Mouse (Mus musculus): ENCODE measurements around the gene Esp4. TPM values are rescaled to one million over a fixed set of nuclear protein-coding genes. Genes with fewer than 3 reads are reported as not detected.
"Not testable (repeated sequence)": the region's sequence is repeated elsewhere in the genome, so short reads cannot be mapped to it uniquely, and the experiment has no call there.

Esp4 gene
- polyA plus RNA-seq (2016; fragmentation: Nextera tagmentation; extraction: Ambion mirVana): not detected in 2 replicates

- Histone ChIP-seq H3K27me3 (ENCODE audit: insufficient read depth, poor library complexity, severe bottlenecking) (no peaks in the 10 kb centered on the region), H3K4me1 (replicated peaks) (no peaks in the 10 kb centered on the region), H3K4me3 (no peak within 1 kb of the TSS), H3K27ac (no peak within 1 kb of the TSS), H3K36me3 (no peaks in the 10 kb centered on the region), H3K9me3 (no peaks in the 10 kb centered on the region)
- DNase-seq (ENCODE audit: low spot score): no peak
These were observed at the start of gene Esp4 for GRCm38 (mm10) chr17:40598294-40598693. Gene Esp4 (plus strand): TSS chr17:40598594.

GRCm38 (mm10) chr17:40553470-40553869 is 44.9 kb upstream of the Esp4 start:
- 60% methylated on average over 1 of the region's 1 CpGs for WGBS

GRCm38 (mm10) chr17:40561207-40561606 is 37.2 kb upstream of the Esp4 start, which contains the start of gene Esp6:
Gene Esp6 (plus strand): TSS chr17:40561507.
- 89% methylated on average over 5 of the region's 5 CpGs for WGBS

More at GRCm38 (mm10) chr17:40553470-40553869, 44.9 kb upstream of the Esp4 start:
- DNase-seq (ENCODE audit: low spot score): no peak
- Histone ChIP-seq H3K4me3 (no peak overlapping the region), H3K27ac (no peak overlapping the region), H3K27me3 (ENCODE audit: insufficient read depth, poor library complexity, severe bottlenecking) (no peaks in the 10 kb centered on the region), H3K4me1 (replicated peaks) (no peaks in the 10 kb centered on the region), H3K9me3 (no peaks in the 10 kb centered on the region), H3K36me3 (no peaks in the 10 kb centered on the region)

GRCm38 (mm10) chr17:40583906-40584305 is 14.5 kb upstream of the Esp4 start:
- not testable (repeated sequence) for DNase-seq (ENCODE audit: low spot score); H3K27ac ChIP-seq; H3K9me3 ChIP-seq; H3K4me3 ChIP-seq; H3K4me1 ChIP-seq (replicated peaks); H3K27me3 ChIP-seq (ENCODE audit: insufficient read depth, poor library complexity, severe bottlenecking); H3K36me3 ChIP-seq
- WGBS: 39% methylated on average over 6 of the region's 6 CpGs

More at GRCm38 (mm10) chr17:40561207-40561606, 37.2 kb upstream of the Esp4 start, which contains the start of gene Esp6:
- Histone ChIP-seq H3K9me3 (no peaks in the 10 kb centered on the region), H3K4me1 (replicated peaks) (no peaks in the 10 kb centered on the region), H3K36me3 (no peaks in the 10 kb centered on the region), H3K27ac (no peak within 1 kb of the TSS), H3K27me3 (ENCODE audit: insufficient read depth, poor library complexity, severe bottlenecking) (no peaks in the 10 kb centered on the region), H3K4me3 (no peak within 1 kb of the TSS)
- DNase-seq (ENCODE audit: low spot score): no peak

GRCm38 (mm10) chr17:40591297-40591696 is 7.1 kb upstream of the Esp4 start:
- H3K4me1 ChIP-seq (replicated peaks): no peaks in the 10 kb centered on the region
- no peaks in the 10 kb centered on the region for H3K36me3 ChIP-seq
- no peak overlapping the region for H3K27ac ChIP-seq
- H3K4me3 ChIP-seq: no peak overlapping the region
- no peaks in the 10 kb centered on the region for H3K9me3 ChIP-seq
- H3K27me3 ChIP-seq (ENCODE audit: insufficient read depth, poor library complexity, severe bottlenecking): no peaks in the 10 kb centered on the region
- DNase-seq (ENCODE audit: low spot score): no peak

- H3K4me1 ChIP-seq (replicated peaks); H3K27ac ChIP-seq; DNase-seq (ENCODE audit: low spot score); H3K36me3 ChIP-seq; H3K4me3 ChIP-seq; H3K9me3 ChIP-seq; H3K27me3 ChIP-seq (ENCODE audit: insufficient read depth, poor library complexity, severe bottlenecking): not testable (repeated sequence)
- 95% methylated on average over 1 of the region's 1 CpGs for WGBS
These were observed 33.4 kb downstream of the Esp4 start, which contains the start of gene Esp3 for GRCm38 (mm10) chr17:40631775-40632174. Gene Esp3 (plus strand): TSS chr17:40632075.

Other genes starting within 250 kb of the Esp4 start
- gene Esp8, start 78.6 kb upstream of the Esp4 start, polyA plus RNA-seq (2016; fragmentation: Nextera tagmentation; extraction: Ambion mirVana): not detected in 2 replicates
- not detected in 2 replicates for gene Esp6, start 37.1 kb upstream of the Esp4 start, polyA plus RNA-seq (2016; fragmentation: Nextera tagmentation; extraction: Ambion mirVana)
- gene Esp3, start 33.5 kb downstream of the Esp4 start, polyA plus RNA-seq (2016; fragmentation: Nextera tagmentation; extraction: Ambion mirVana): not detected in 2 replicates
- gene Esp1, start 128.5 kb downstream of the Esp4 start, polyA plus RNA-seq (2016; fragmentation: Nextera tagmentation; extraction: Ambion mirVana): not detected in 2 replicates
- gene Crisp2, start 208.4 kb downstream of the Esp4 start, polyA plus RNA-seq (2016; fragmentation: Nextera tagmentation; extraction: Ambion mirVana): not detected in 2 replicates
- 5.0 and 6.2 TPM in 2 replicates for gene Rhag, start 212.5 kb downstream of the Esp4 start, polyA plus RNA-seq (2016; fragmentation: Nextera tagmentation; extraction: Ambion mirVana)

Measured in hindbrain, embryonic 10.5 days (tissue).